Mouse (Mus musculus): ENCODE results near the gene Hdhd3. TPM values are rescaled to one million over a fixed set of nuclear protein-coding genes. Genes with fewer than 3 reads are reported as not detected.
A peak's percentile ranks its signal among the peaks of the same experiment; 100 is the strongest.

Gene Hdhd3
- polyA plus RNA-seq, 1 experiment from 2014 or later = 23.5 TPM

- H3K27ac ChIP-seq (replicated peaks) = no peak overlapping the region
- no peak for TF ChIP-seq EP300 (optimal IDR thresholded peaks at IDR 0.05)
- peak; percentile 49 for TF ChIP-seq CTCF (IDR thresholded peaks at IDR 0.05; ENCODE audit: low read depth)
- H3K4me1 ChIP-seq (replicated peaks; ENCODE audit: control insufficient read depth, insufficient read depth) = no peaks in the 10 kb centered on the region
- no peak overlapping the region for H3K4me3 ChIP-seq (ENCODE audit: low read depth, low read length)
- no peaks in the 10 kb centered on the region for H3K9me3 ChIP-seq (ENCODE audit: control insufficient read depth, low read length)
- WGBS = 94% methylated on average over 1 of the region's 1 CpGs
- ATAC-seq (ENCODE audit: low FRiP score, low TSS enrichment) (no peak), DNase-seq (ENCODE audit: low spot score) (no peak)
- H3K9ac ChIP-seq (ENCODE audit: low read length) = no peak overlapping the region
- H3K36me3 ChIP-seq (ENCODE audit: control insufficient read depth, insufficient read depth, low read length) = no peaks in the 10 kb centered on the region
- H3K27me3 ChIP-seq (ENCODE audit: control insufficient read depth, insufficient read depth, low read length) = no peaks in the 10 kb centered on the region
- no peak overlapping the region for H3K4me2 ChIP-seq (replicated peaks; ENCODE audit: low read depth)
Observed at GRCm38 (mm10) chr4:62468158-62468557, 35.1 kb downstream of the Hdhd3 start.

GRCm38 (mm10) chr4:62463124-62463523, 40.1 kb downstream of the Hdhd3 start:
- no peaks in the 10 kb centered on the region for H3K9me3 ChIP-seq (ENCODE audit: control insufficient read depth, low read length)
- no peak for ATAC-seq (ENCODE audit: low FRiP score, low TSS enrichment)
- H3K36me3 ChIP-seq (ENCODE audit: control insufficient read depth, insufficient read depth, low read length) = no peaks in the 10 kb centered on the region
- H3K4me1 ChIP-seq (replicated peaks; ENCODE audit: control insufficient read depth, insufficient read depth) = no peaks in the 10 kb centered on the region
- H3K4me2 ChIP-seq (replicated peaks; ENCODE audit: low read depth) = no peak overlapping the region
- H3K9ac ChIP-seq (ENCODE audit: low read length) = no peak overlapping the region
- H3K27ac ChIP-seq (replicated peaks) = no peak overlapping the region
- no peak for DNase-seq (ENCODE audit: low spot score)
- H3K4me3 ChIP-seq (ENCODE audit: low read depth, low read length) = no peak overlapping the region
- TF ChIP-seq CTCF (IDR thresholded peaks at IDR 0.05; ENCODE audit: low read depth) (no peak), EP300 (optimal IDR thresholded peaks at IDR 0.05) (no peak)
- H3K27me3 ChIP-seq (ENCODE audit: control insufficient read depth, insufficient read depth, low read length) = no peaks in the 10 kb centered on the region
- WGBS = 89% methylated on average over 2 of the region's 2 CpGs

- ATAC-seq (ENCODE audit: low FRiP score, low TSS enrichment) (no peak), DNase-seq (ENCODE audit: low spot score) (no peak)
- no peaks in the 10 kb centered on the region for H3K36me3 ChIP-seq (ENCODE audit: control insufficient read depth, insufficient read depth, low read length)
- H3K27ac ChIP-seq (replicated peaks) = no peak overlapping the region
- H3K27me3 ChIP-seq (ENCODE audit: control insufficient read depth, insufficient read depth, low read length) = no peaks in the 10 kb centered on the region
- 88% methylated on average over 8 of the region's 8 CpGs for WGBS
- H3K9me3 ChIP-seq (ENCODE audit: control insufficient read depth, low read length) = no peaks in the 10 kb centered on the region
- no peaks in the 10 kb centered on the region for H3K4me1 ChIP-seq (replicated peaks; ENCODE audit: control insufficient read depth, insufficient read depth)
- TF ChIP-seq EP300 (optimal IDR thresholded peaks at IDR 0.05) = no peak
- TF ChIP-seq CTCF (IDR thresholded peaks at IDR 0.05; ENCODE audit: low read depth) = no peak
- H3K9ac ChIP-seq (ENCODE audit: low read length) = no peak overlapping the region
- H3K4me2 ChIP-seq (replicated peaks; ENCODE audit: low read depth) = no peak overlapping the region
- H3K4me3 ChIP-seq (ENCODE audit: low read depth, low read length) = no peak overlapping the region
Observed at GRCm38 (mm10) chr4:62460348-62460747, 42.9 kb downstream of the Hdhd3 start.

GRCm38 (mm10) chr4:62459081-62459480, 44.2 kb downstream of the Hdhd3 start:
- ATAC-seq (ENCODE audit: low FRiP score, low TSS enrichment) = no peak
- DNase-seq (ENCODE audit: low spot score) = no peak
- no peak for TF ChIP-seq EP300 (optimal IDR thresholded peaks at IDR 0.05)
- TF ChIP-seq CTCF (IDR thresholded peaks at IDR 0.05; ENCODE audit: low read depth) = no peak

GRCm38 (mm10) chr4:62454995-62455394, 48.3 kb downstream of the Hdhd3 start:
- no peak overlapping the region for H3K9ac ChIP-seq (ENCODE audit: low read length)
- no peak for TF ChIP-seq EP300 (optimal IDR thresholded peaks at IDR 0.05)
- TF ChIP-seq CTCF (IDR thresholded peaks at IDR 0.05; ENCODE audit: low read depth) = peak; percentile 78
- H3K4me3 ChIP-seq (ENCODE audit: low read depth, low read length) = no peak overlapping the region
- H3K9me3 ChIP-seq (ENCODE audit: control insufficient read depth, low read length) = no peaks in the 10 kb centered on the region
- H3K4me2 ChIP-seq (replicated peaks; ENCODE audit: low read depth) = no peak overlapping the region
- ATAC-seq (ENCODE audit: low FRiP score, low TSS enrichment) (peak; percentile 47; the same call in 1 of the 2 replicates), DNase-seq (ENCODE audit: low spot score) (peak; percentile 55)
- H3K27ac ChIP-seq (replicated peaks) = no peak overlapping the region
- H3K36me3 ChIP-seq (ENCODE audit: control insufficient read depth, insufficient read depth, low read length) = no peaks in the 10 kb centered on the region
- H3K27me3 ChIP-seq (ENCODE audit: control insufficient read depth, insufficient read depth, low read length) = no peaks in the 10 kb centered on the region
- WGBS = 48% methylated on average over 5 of the region's 5 CpGs
- no peaks in the 10 kb centered on the region for H3K4me1 ChIP-seq (replicated peaks; ENCODE audit: control insufficient read depth, insufficient read depth)

More at GRCm38 (mm10) chr4:62459081-62459480, 44.2 kb downstream of the Hdhd3 start:
- no peaks in the 10 kb centered on the region for H3K4me1 ChIP-seq (replicated peaks; ENCODE audit: control insufficient read depth, insufficient read depth)
- no peak overlapping the region for H3K27ac ChIP-seq (replicated peaks)
- H3K36me3 ChIP-seq (ENCODE audit: control insufficient read depth, insufficient read depth, low read length) = no peaks in the 10 kb centered on the region
- no peak overlapping the region for H3K4me3 ChIP-seq (ENCODE audit: low read depth, low read length)
- H3K4me2 ChIP-seq (replicated peaks; ENCODE audit: low read depth) = no peak overlapping the region
- WGBS = 70% methylated on average over 3 of the region's 3 CpGs
- no peaks in the 10 kb centered on the region for H3K27me3 ChIP-seq (ENCODE audit: control insufficient read depth, insufficient read depth, low read length)
- no peak overlapping the region for H3K9ac ChIP-seq (ENCODE audit: low read length)
- H3K9me3 ChIP-seq (ENCODE audit: control insufficient read depth, low read length) = no peaks in the 10 kb centered on the region

Other genes starting within 250 kb of the Hdhd3 start
- 32.6 and 35.7 TPM in 2 replicates for gene Slc31a2, start 240.9 kb downstream of the Hdhd3 start, polyA plus RNA-seq (2015; fragmentation: Nextera tagmentation; extraction: Ambion mirVana)
- gene Fkbp15, start 142.9 kb downstream of the Hdhd3 start, polyA plus RNA-seq (2015; fragmentation: Nextera tagmentation; extraction: Ambion mirVana) = 15.0 and 16.2 TPM in 2 replicates
- 51.4 and 55.0 TPM in 2 replicates for gene Slc31a1, start 142.7 kb downstream of the Hdhd3 start, polyA plus RNA-seq (2015; fragmentation: Nextera tagmentation; extraction: Ambion mirVana)
- gene Cdc26, start 94.8 kb downstream of the Hdhd3 start, polyA plus RNA-seq (2015; fragmentation: Nextera tagmentation; extraction: Ambion mirVana) = 83.6 and 91.5 TPM in 2 replicates
- 7.5 and 7.6 TPM in 2 replicates for gene Prpf4, start 94.7 kb downstream of the Hdhd3 start, polyA plus RNA-seq (2015; fragmentation: Nextera tagmentation; extraction: Ambion mirVana)
- 0.23 and 0.24 TPM in 2 replicates for gene Rnf183, start 68.2 kb downstream of the Hdhd3 start, polyA plus RNA-seq (2015; fragmentation: Nextera tagmentation; extraction: Ambion mirVana)
- gene Wdr31, start 32.6 kb downstream of the Hdhd3 start, polyA plus RNA-seq (2015; fragmentation: Nextera tagmentation; extraction: Ambion mirVana) = 2.3 and 2.7 TPM in 2 replicates
- gene Bspry, start 23.4 kb downstream of the Hdhd3 start, polyA plus RNA-seq (2015; fragmentation: Nextera tagmentation; extraction: Ambion mirVana) = 32.5 and 38.1 TPM in 2 replicates
- gene Alad, start 16.5 kb upstream of the Hdhd3 start, polyA plus RNA-seq (2015; fragmentation: Nextera tagmentation; extraction: Ambion mirVana) = 161 and 178 TPM in 2 replicates
- gene Pole3, start 21.6 kb upstream of the Hdhd3 start, polyA plus RNA-seq (2015; fragmentation: Nextera tagmentation; extraction: Ambion mirVana) = 52.4 and 55.5 TPM in 2 replicates
- 0.18 and 0.35 TPM in 2 replicates for gene 4933430I17Rik, start 21.9 kb upstream of the Hdhd3 start, polyA plus RNA-seq (2015; fragmentation: Nextera tagmentation; extraction: Ambion mirVana)
- gene Rgs3, start 56.4 kb upstream of the Hdhd3 start, polyA plus RNA-seq (2015; fragmentation: Nextera tagmentation; extraction: Ambion mirVana) = 26.4 and 30.0 TPM in 2 replicates